Mouse (Mus musculus) brain, adult 10 weeks (tissue): ENCODE measurements around the gene Dclk2. TPM values are rescaled to one million over a fixed set of nuclear protein-coding genes. Genes with fewer than 3 reads are reported as not detected.

ENCODE experiments used
- polyA plus RNA-seq: library from polyadenylated mRNA; stranded (reverse); fragments of 350-450 nt; fragmentation: Illumina TruSeq; extraction: RNeasy Lipid Tissue Mini Kit (QIAGEN cat#74804); gene quantifications from one replicate; pipeline ENCODE4 v1.2.3, GENCODE M21; 2015; ENCODE audit warnings: low read depth, low replicate concordance

Gene Dclk2
- polyA plus RNA-seq, result 47.1 TPM

GRCm38 (mm10) chr3:86920343-86921083, at the start of gene Dclk2:
Gene Dclk2, minus strand, starts transcription at chr3:86920852.

Other genes with a start within 250 kb of the Dclk2 start
- 1.6 TPM for gene Cd1d1, start 78.6 kb upstream of the Dclk2 start, polyA plus RNA-seq